Mouse (Mus musculus) limb, embryonic 12.5 days (tissue): Measurements from ENCODE around the gene Gga3. TPM values are rescaled to one million over a fixed set of nuclear protein-coding genes. Genes with fewer than 3 reads are reported as not detected.

Experiments
- ATAC-seq: fragments of 200-750 bp; cut with Nextera tagmentation; 2 replicates; pipeline ENCODE4 v1.8.0; 2017; ENCODE audit warnings: low read depth, moderate TSS enrichment; ENCODE audit not compliant: insufficient number of reproducible peaks, insufficient read depth, low FRiP score, low TSS enrichment
- H3K27ac ChIP-seq: fragments of 300-500 bp; sonication (generic); 2 replicates; pipeline ENCODE4 v1.5.1; 2016; ENCODE audit warnings: mild to moderate bottlenecking, moderate library complexity
- H3K27me3 ChIP-seq: fragments of 300-500 bp; sonication (generic); 2 replicates; pipeline ENCODE4 v1.6.1; 2016; ENCODE audit warnings: mild to moderate bottlenecking, moderate library complexity
- H3K36me3 ChIP-seq: fragments of 300-500 bp; sonication (generic); 2 replicates; pipeline ENCODE4 v1.6.1; 2016; ENCODE audit warnings: mild to moderate bottlenecking, moderate library complexity
- H3K4me1 ChIP-seq: fragments of 300-500 bp; sonication (generic); replicated peaks from 2 replicates; pipeline ENCODE4 v1.6.1; 2016
- H3K4me2 ChIP-seq: fragments of 300-500 bp; sonication (generic); 2 replicates; pipeline ENCODE4 v1.6.1; 2016; ENCODE audit warnings: mild to moderate bottlenecking, moderate library complexity
- H3K4me3 ChIP-seq: fragments of 300-500 bp; sonication (generic); replicated peaks from 2 replicates; pipeline ENCODE4 v1.5.1; 2016; ENCODE audit warnings: mild to moderate bottlenecking
- H3K9ac ChIP-seq: fragments of 300-500 bp; sonication (generic); replicated peaks from 2 replicates; pipeline ENCODE4 v1.6.1; 2016; ENCODE audit warnings: mild to moderate bottlenecking, moderate library complexity
- H3K9me3 ChIP-seq: fragments of 300-500 bp; sonication (generic); 2 replicates; pipeline ENCODE4 v1.6.1; 2016; ENCODE audit warnings: mild to moderate bottlenecking, moderate library complexity
- WGBS: fragments of 180-500 bp; shearing (Covaris S2); methylation state at CpG from one replicate; pipeline ENCODE4 v1.1.7; 2016; 5-methylcytosine and 5-hydroxymethylcytosine counted together
- polyA plus RNA-seq: library from polyadenylated mRNA; unstranded; fragments of >200 nt; fragmentation: Nextera tagmentation; extraction: Ambion mirVana; gene quantifications from 2 replicates; pipeline ENCODE4 v1.2.1, GENCODE M21; 2016

Gga3 gene
- polyA plus RNA-seq, 1 experiment from 2014 or later: 20.3 TPM

GRCm38 (mm10) chr11:115609576-115609975, 5.7 kb upstream of the Gga3 start:
- Histone ChIP-seq H3K27ac (no peak overlapping the region), H3K4me3 (no peak overlapping the region), H3K4me1 (peaks cover 24% of the 10 kb centered on the region), H3K9me3 (no peaks in the 10 kb centered on the region), H3K9ac (no peak overlapping the region), H3K27me3 (no peaks in the 10 kb centered on the region), H3K36me3 (peaks cover 54% of the 10 kb centered on the region), H3K4me2 (no peak overlapping the region)
- ATAC-seq: no peak
- WGBS: 72% methylated on average over 3 of the region's 3 CpGs

GRCm38 (mm10) chr11:115608421-115609399, 4.9 kb upstream of the Gga3 start:
- Histone ChIP-seq H3K36me3 (peaks cover 49% of the 10 kb centered on the region), H3K27me3 (no peaks in the 10 kb centered on the region), H3K4me1 (peaks cover 23% of the 10 kb centered on the region), H3K27ac (no peak overlapping the region), H3K9me3 (no peaks in the 10 kb centered on the region), H3K4me3 (no peak overlapping the region), H3K9ac (no peak overlapping the region), H3K4me2 (no peak overlapping the region)
- 84% methylated on average over 23 of the region's 23 CpGs for WGBS
- ATAC-seq: no peak

- no peak overlapping the region for H3K4me2 ChIP-seq
- H3K27me3 ChIP-seq: no peaks in the 10 kb centered on the region
- WGBS: 96% methylated on average over 18 of the region's 18 CpGs
- no peaks in the 10 kb centered on the region for H3K9me3 ChIP-seq
- no peak overlapping the region for H3K9ac ChIP-seq
- H3K36me3 ChIP-seq: peaks cover 49% of the 10 kb centered on the region
- H3K4me1 ChIP-seq: peaks cover 27% of the 10 kb centered on the region
- no peak overlapping the region for H3K27ac ChIP-seq
- no peak for ATAC-seq
- no peak overlapping the region for H3K4me3 ChIP-seq
Observed at GRCm38 (mm10) chr11:115606733-115607132, 2.9 kb upstream of the Gga3 start.

GRCm38 (mm10) chr11:115604304-115604696, 449 bp upstream of the Gga3 start:
- Histone ChIP-seq H3K4me3 (peak overlapping the region; percentile 97), H3K9ac (peak overlapping the region; percentile 93), H3K36me3 (peaks cover 59% of the 10 kb centered on the region), H3K9me3 (no peaks in the 10 kb centered on the region), H3K27ac (peak overlapping the region; percentile 89), H3K27me3 (no peaks in the 10 kb centered on the region), H3K4me1 (peaks cover 23% of the 10 kb centered on the region), H3K4me2 (peak overlapping the region; percentile 95)
- WGBS: under 1% methylated on average over 26 of the region's 26 CpGs
- peak; percentile 29; the same call in 1 of the 2 replicates for ATAC-seq

- H3K9ac ChIP-seq: peak overlapping the region; percentile 93
- H3K27me3 ChIP-seq: no peaks in the 10 kb centered on the region
- peaks cover 58% of the 10 kb centered on the region for H3K36me3 ChIP-seq
- no peak for ATAC-seq
- peak overlapping the region; percentile 89 for H3K27ac ChIP-seq
- peak overlapping the region; percentile 95 for H3K4me2 ChIP-seq
- H3K4me3 ChIP-seq: peak overlapping the region; percentile 97
- 4% methylated on average over 15 of the region's 15 CpGs for WGBS
- H3K9me3 ChIP-seq: no peaks in the 10 kb centered on the region
- peaks cover 23% of the 10 kb centered on the region for H3K4me1 ChIP-seq
Observed at GRCm38 (mm10) chr11:115603128-115603475, 749 bp downstream of the Gga3 start.

GRCm38 (mm10) chr11:115601174-115601573, 2.7 kb downstream of the Gga3 start:
- Histone ChIP-seq H3K4me2 (no peak overlapping the region), H3K9ac (no peak overlapping the region), H3K27me3 (no peaks in the 10 kb centered on the region), H3K9me3 (no peaks in the 10 kb centered on the region), H3K36me3 (peaks cover 58% of the 10 kb centered on the region), H3K27ac (no peak overlapping the region), H3K4me3 (no peak overlapping the region), H3K4me1 (peaks cover 23% of the 10 kb centered on the region)
- ATAC-seq: no peak
- WGBS: 94% methylated on average over 4 of the region's 4 CpGs

- no peaks in the 10 kb centered on the region for H3K27me3 ChIP-seq
- 97% methylated on average over 15 of the region's 15 CpGs for WGBS
- no peaks in the 10 kb centered on the region for H3K9me3 ChIP-seq
- H3K9ac ChIP-seq: no peak overlapping the region
- peaks cover 23% of the 10 kb centered on the region for H3K4me1 ChIP-seq
- no peak overlapping the region for H3K27ac ChIP-seq
- ATAC-seq: no peak
- peaks cover 58% of the 10 kb centered on the region for H3K36me3 ChIP-seq
- H3K4me3 ChIP-seq: no peak overlapping the region
- no peak overlapping the region for H3K4me2 ChIP-seq
Observed at GRCm38 (mm10) chr11:115600743-115601142, 3.1 kb downstream of the Gga3 start.

- H3K4me3 ChIP-seq: no peak overlapping the region
- H3K9ac ChIP-seq: no peak overlapping the region
- no peak for ATAC-seq
- H3K27ac ChIP-seq: no peak overlapping the region
- H3K4me1 ChIP-seq: peaks cover 16% of the 10 kb centered on the region
- WGBS: 97% methylated on average over 7 of the region's 7 CpGs
- H3K27me3 ChIP-seq: no peaks in the 10 kb centered on the region
- H3K36me3 ChIP-seq: peaks cover 59% of the 10 kb centered on the region
- no peaks in the 10 kb centered on the region for H3K9me3 ChIP-seq
- H3K4me2 ChIP-seq: no peak overlapping the region
Observed at GRCm38 (mm10) chr11:115599722-115600121, 4.1 kb downstream of the Gga3 start.

GRCm38 (mm10) chr11:115598309-115598708, 5.5 kb downstream of the Gga3 start:
- no peak overlapping the region for H3K9ac ChIP-seq
- no peak overlapping the region for H3K4me3 ChIP-seq
- WGBS: 92% methylated on average over 4 of the region's 4 CpGs
- H3K27me3 ChIP-seq: no peaks in the 10 kb centered on the region
- ATAC-seq: no peak
- peaks cover 14% of the 10 kb centered on the region for H3K4me1 ChIP-seq
- no peak overlapping the region for H3K4me2 ChIP-seq
- no peak overlapping the region for H3K27ac ChIP-seq
- no peaks in the 10 kb centered on the region for H3K9me3 ChIP-seq
- peaks cover 73% of the 10 kb centered on the region for H3K36me3 ChIP-seq

- no peak overlapping the region for H3K27ac ChIP-seq
- no peaks in the 10 kb centered on the region for H3K9me3 ChIP-seq
- no peak overlapping the region for H3K9ac ChIP-seq
- 95% methylated on average over 3 of the region's 3 CpGs for WGBS
- no peak overlapping the region for H3K4me2 ChIP-seq
- peaks cover 93% of the 10 kb centered on the region for H3K36me3 ChIP-seq
- H3K27me3 ChIP-seq: no peaks in the 10 kb centered on the region
- no peak for ATAC-seq
- no peak overlapping the region for H3K4me3 ChIP-seq
- H3K4me1 ChIP-seq: no peaks in the 10 kb centered on the region
Observed at GRCm38 (mm10) chr11:115595209-115595608, 8.6 kb downstream of the Gga3 start.

GRCm38 (mm10) chr11:115590526-115591075, 13.2 kb downstream of the Gga3 start:
- H3K27ac ChIP-seq: no peak overlapping the region
- WGBS: 86% methylated on average over 2 of the region's 2 CpGs
- no peak overlapping the region for H3K9ac ChIP-seq
- ATAC-seq: no peak
- H3K4me2 ChIP-seq: no peak overlapping the region
- no peaks in the 10 kb centered on the region for H3K27me3 ChIP-seq
- H3K4me3 ChIP-seq: no peak overlapping the region
- peaks cover 93% of the 10 kb centered on the region for H3K36me3 ChIP-seq
- H3K9me3 ChIP-seq: no peaks in the 10 kb centered on the region
- H3K4me1 ChIP-seq: no peaks in the 10 kb centered on the region
